Mouse (Mus musculus) liver, embryonic 14.5 days (tissue): ENCODE data around the gene Spred1. TPM values are rescaled to one million over a fixed set of nuclear protein-coding genes. Genes with fewer than 3 reads are reported as not detected.
A peak's percentile ranks its signal among the peaks of the same experiment; 100 is the strongest.

Experiments
- ATAC-seq: fragments of 200-750 bp; cut with Nextera tagmentation; 2 replicates; pipeline ENCODE4 v1.8.0; 2017; ENCODE audit warnings: moderate number of reproducible peaks, mild to moderate bottlenecking, moderate library complexity; ENCODE audit not compliant: insufficient read depth
- DNase-seq, 3 experiments: peaks; one replicate each; pipeline ENCODE4 v3.0.0-alpha.2; 2012 to 2013; ENCODE audit warnings: low read depth in 3 of 3, low spot score in 3 of 3
- H3K27ac ChIP-seq: fragments of 300-500 bp; sonication (generic); 2 replicates; pipeline ENCODE4 v1.5.1; 2014; ENCODE audit warnings: moderate library complexity, mild to moderate bottlenecking, control low read depth, inconsistent platforms
- H3K27me3 ChIP-seq: fragments of 300-500 bp; sonication (generic); 2 replicates; pipeline ENCODE4 v1.6.1; 2014; ENCODE audit warnings: mild to moderate bottlenecking, low read length, moderate library complexity; ENCODE audit not compliant: control insufficient read depth, insufficient read depth
- H3K36me3 ChIP-seq: fragments of 300-500 bp; sonication (generic); replicated peaks from 2 replicates; pipeline ENCODE4 v1.6.1; 2014; ENCODE audit warnings: low read depth; ENCODE audit not compliant: control insufficient read depth, insufficient read depth
- H3K4me1 ChIP-seq, 2 experiments: fragments of 200-500 bp in 1 of 2; fragments of 300-500 bp in 1 of 2; sonication (generic) in 1 of 2; replicated peaks; 2 replicates each; pipeline ENCODE4 v1.6.1; 2012 to 2014; ENCODE audit warnings: antibody characterized with exemption in 1 of 2, inconsistent platforms in 1 of 2, low read length in 1 of 2; ENCODE audit not compliant: control insufficient read depth in 2 of 2, insufficient read depth in 2 of 2
- H3K4me2 ChIP-seq: fragments of 300-500 bp; sonication (generic); 2 replicates; pipeline ENCODE4 v1.6.1; 2014; ENCODE audit warnings: low read depth, mild to moderate bottlenecking, control low read depth, moderate library complexity
- H3K4me3 ChIP-seq, 2 experiments: fragments of 200-500 bp in 1 of 2; fragments of 300-500 bp in 1 of 2; sonication (generic) in 1 of 2; 2 replicates each; pipeline ENCODE4 v1.5.1; 2012 to 2014; ENCODE audit warnings: low read depth in 2 of 2, low read length in 2 of 2, mild to moderate bottlenecking in 2 of 2, control low read depth in 1 of 2, inconsistent platforms in 1 of 2, moderate library complexity in 1 of 2; ENCODE audit not compliant: insufficient read depth in 1 of 2
- H3K9ac ChIP-seq: fragments of 300-500 bp; sonication (generic); replicated peaks from 2 replicates; pipeline ENCODE4 v1.6.1; 2014; ENCODE audit warnings: mild to moderate bottlenecking, control low read depth, moderate library complexity
- H3K9me3 ChIP-seq: fragments of 300-500 bp; sonication (generic); 2 replicates; pipeline ENCODE4 v1.6.1; 2016; ENCODE audit warnings: low read length, mixed read lengths; ENCODE audit not compliant: control insufficient read depth
- CTCF ChIP-seq: IDR thresholded peaks from 2 replicates; pipeline ENCODE4 v1.5.1; 2016; ENCODE audit warnings: antibody characterized with exemption, low read depth, control low read depth
- EP300 ChIP-seq: IDR thresholded peaks from 2 replicates; pipeline ENCODE4 v1.6.1; 2016; ENCODE audit warnings: antibody characterized with exemption, low read depth
- WGBS: fragments of 180-500 bp; shearing (Covaris S2); extraction: QIAGEN DNeasy Blood & Tissue Kit; methylation state at CpG from one replicate; pipeline ENCODE4 v1.1.7; 2014; ENCODE audit not compliant: insufficient replicate concordance; 5-methylcytosine and 5-hydroxymethylcytosine counted together
- polyA plus RNA-seq, 2 experiments: library from polyadenylated mRNA; depleted of rRNA in 1 of 2; stranded (reverse) in 1 of 2; unstranded in 1 of 2; fragments of >200 nt; fragmentation: Nextera tagmentation in 1 of 2; extraction: Ambion mirVana in 1 of 2; gene quantifications; 2 replicates each; pipeline versions ENCODE4 v1.2.1 to v1.2.3; 2012 to 2014

Gene Spred1
- polyA plus RNA-seq, 2 experiments = 2.4 to 2.7 TPM

DNA sequence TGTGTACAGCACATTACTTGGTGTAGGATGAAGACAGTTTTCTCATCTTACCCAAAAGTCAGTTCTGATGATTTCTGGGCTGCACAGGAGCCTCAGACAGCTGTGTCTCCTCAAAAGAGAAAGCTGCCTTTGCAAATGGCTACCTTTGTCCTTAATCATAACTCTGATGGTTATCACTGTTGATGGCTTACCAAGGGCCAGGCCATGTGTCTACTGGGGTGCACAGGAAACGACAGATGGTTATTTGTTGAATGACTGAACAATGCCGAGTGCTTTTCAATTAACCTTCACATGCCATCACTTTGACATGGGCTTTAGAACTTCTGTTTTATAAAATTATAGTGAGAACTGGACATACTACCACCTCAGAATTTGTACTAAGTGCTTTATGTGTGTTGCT is 2.7 kb upstream of the Spred1 start:
- ATAC-seq = no peak
- no peak overlapping the region for H3K27ac ChIP-seq
- H3K9ac ChIP-seq = no peak overlapping the region
- no peak for DNase-seq
- no peaks in the 10 kb centered on the region for H3K27me3 ChIP-seq
- TF ChIP-seq EP300 (no peak), CTCF (no peak)
- peaks cover 0 to 8% of the 10 kb centered on the region in 2 experiments; a peak in 3 of 4 replicates for H3K4me1 ChIP-seq
- H3K4me3 ChIP-seq = no peak overlapping the region
- no peak overlapping the region for H3K4me2 ChIP-seq
- H3K36me3 ChIP-seq = no peaks in the 10 kb centered on the region
- H3K9me3 ChIP-seq = no peaks in the 10 kb centered on the region
- 56% methylated on average over 2 of the region's 2 CpGs for WGBS

DNA sequence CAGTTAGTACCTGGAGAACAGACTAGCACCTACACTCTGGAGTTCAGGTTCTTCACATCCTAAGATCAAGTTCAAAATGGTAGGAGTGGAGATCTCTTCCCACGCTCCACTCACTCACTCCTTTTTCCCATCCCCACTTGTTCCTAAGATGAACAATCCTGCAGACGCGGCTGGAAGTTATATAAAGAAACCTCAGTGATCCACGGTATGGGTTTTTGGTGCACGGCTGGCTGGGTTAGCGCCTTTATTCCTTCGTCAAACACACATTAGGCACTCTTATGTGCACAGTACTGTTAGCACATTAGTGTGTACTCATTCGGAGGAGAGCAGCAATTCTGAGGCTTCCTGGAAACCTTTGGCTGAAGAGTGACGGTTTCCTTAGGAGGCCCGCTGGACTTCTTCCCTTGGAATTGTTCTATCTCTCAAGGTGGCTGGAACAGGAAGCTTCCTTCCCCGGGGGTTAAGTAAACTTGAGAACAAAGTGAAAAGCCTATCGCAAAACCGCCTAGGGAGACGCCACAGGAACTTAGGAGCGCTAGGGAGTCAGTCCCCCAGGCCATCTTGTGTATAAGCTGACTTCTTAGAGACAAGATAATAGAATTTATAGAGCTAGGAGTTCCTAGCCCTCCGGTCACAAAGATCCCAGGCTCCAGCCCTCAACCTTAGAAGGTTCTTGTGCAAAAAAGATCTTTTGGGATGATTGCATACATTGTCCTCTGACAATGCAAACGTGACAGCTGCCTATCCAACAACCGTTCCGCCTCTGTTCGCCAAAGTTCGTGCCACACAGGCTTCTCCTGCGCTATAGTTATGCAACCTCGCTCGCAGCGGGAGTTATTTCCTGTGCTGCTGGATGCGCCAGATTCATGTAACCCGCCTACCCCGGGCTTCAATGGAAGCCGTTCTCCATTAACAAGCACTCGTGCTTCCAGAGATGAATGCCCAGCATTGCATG is 1.6 kb upstream of the Spred1 start:
- 12% methylated on average over 30 of the region's 30 CpGs for WGBS
- H3K9ac ChIP-seq = no peak overlapping the region
- DNase-seq (peak in 1 of 3 experiments; percentile 24), ATAC-seq (peak; percentile 29)
- H3K27me3 ChIP-seq = no peaks in the 10 kb centered on the region
- TF ChIP-seq EP300 = no peak
- TF ChIP-seq CTCF = no peak
- H3K4me3 ChIP-seq = peak overlapping the region; percentile 81 to 90
- H3K9me3 ChIP-seq = no peaks in the 10 kb centered on the region
- H3K27ac ChIP-seq = no peak overlapping the region
- peaks cover 0 to 8% of the 10 kb centered on the region in 2 experiments; a peak in 3 of 4 replicates for H3K4me1 ChIP-seq
- peak overlapping the region; percentile 92 for H3K4me2 ChIP-seq
- no peaks in the 10 kb centered on the region for H3K36me3 ChIP-seq

DNA sequence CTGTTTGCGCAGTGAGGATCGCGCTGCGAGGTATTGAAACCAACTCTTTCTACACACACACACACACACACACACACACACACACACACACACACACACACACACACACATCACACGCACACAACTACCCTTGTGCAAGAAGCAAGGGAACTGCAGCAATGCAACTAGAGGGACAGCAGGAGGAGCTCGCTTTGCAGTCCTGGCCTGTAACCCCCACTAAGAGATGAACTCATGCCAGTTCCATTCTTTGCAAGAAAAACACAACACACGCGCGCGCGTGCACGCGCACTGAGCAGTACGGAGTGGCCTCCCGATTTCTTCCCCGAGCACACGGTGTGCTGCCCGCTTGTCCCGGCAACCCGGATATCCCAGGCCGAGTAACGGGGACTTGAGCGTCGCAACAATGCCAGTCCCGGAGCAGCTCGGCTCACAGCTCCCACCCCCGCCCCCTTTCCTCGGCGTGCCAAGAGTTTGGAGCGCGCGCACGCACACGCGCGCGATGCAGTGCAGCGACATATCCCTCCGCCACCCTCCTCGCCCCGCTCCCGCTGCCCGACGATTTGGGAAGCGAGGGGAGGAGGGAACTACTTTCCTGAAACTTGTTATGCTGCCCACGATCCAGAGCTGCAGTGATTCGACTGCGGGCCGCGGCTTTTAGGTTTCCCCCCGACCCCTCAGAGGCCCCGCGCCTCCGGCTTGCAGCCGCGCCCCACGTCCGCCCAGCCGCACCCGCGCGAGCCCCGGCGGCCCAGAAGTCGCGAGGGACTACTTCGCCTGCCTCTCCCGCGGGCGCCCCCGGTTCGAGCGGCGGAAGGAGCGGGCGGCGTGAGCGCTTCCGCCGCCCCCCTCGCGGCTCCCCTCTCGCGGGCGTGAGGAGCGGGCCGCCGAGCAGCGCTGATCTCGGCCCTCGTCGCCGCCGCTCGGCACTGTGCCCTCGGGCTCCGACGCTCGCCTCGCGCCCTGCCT is 645 bp upstream of the Spred1 start:
- Histone ChIP-seq H3K4me3 (peak overlapping the region; percentile 81 to 90), H3K27ac (peak overlapping the region; percentile 60; the same call in 1 of the 2 replicates), H3K36me3 (no peaks in the 10 kb centered on the region), H3K27me3 (no peaks in the 10 kb centered on the region), H3K9me3 (no peaks in the 10 kb centered on the region), H3K4me2 (peak overlapping the region; percentile 92), H3K9ac (peak overlapping the region; percentile 77), H3K4me1 (peaks cover 0 to 8% of the 10 kb centered on the region in 2 experiments; a peak in 3 of 4 replicates)
- WGBS = under 1% methylated on average over 91 of the region's 101 CpGs
- TF ChIP-seq EP300 (no peak), CTCF (peak; percentile 59)
- DNase-seq = peak; percentile 70 to 73 (median 72)
- peak; percentile 70 for ATAC-seq

DNA sequence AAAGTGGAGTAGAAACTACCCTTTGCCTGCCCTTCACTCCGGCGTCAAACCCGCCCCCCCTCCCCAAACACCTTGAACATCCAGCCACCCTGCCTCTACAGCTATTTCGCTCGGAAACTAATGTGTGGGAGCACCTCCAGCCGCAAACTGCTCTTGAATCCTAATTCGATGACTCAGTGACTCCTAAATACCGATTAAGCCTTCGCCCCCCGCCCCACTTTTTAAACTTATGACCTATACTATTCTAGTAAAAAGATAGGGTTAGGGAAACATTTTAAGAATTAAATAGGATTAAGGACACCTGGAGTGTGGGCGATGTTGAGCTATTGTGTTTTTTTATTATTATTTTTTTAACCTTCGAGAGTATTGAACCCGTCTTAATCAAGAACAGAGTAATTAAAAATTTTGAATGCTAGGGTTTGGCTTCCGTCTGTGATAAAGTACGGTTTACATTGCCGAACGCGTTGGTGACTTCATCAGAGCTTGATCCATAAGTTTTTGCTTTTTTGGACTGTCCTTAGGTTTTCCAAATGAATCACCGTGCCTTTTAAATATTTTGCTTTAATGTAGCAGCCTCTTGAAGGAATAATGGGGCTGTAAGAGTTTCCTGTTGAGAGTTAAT is 921 bp downstream of the Spred1 start:
- Histone ChIP-seq H3K36me3 (no peaks in the 10 kb centered on the region), H3K27ac (no peak overlapping the region), H3K9me3 (no peaks in the 10 kb centered on the region), H3K9ac (peak overlapping the region; percentile 77), H3K4me2 (peak overlapping the region; percentile 92), H3K4me1 (peaks cover 0 to 9% of the 10 kb centered on the region in 2 experiments; a peak in 3 of 4 replicates), H3K4me3 (peak overlapping the region; percentile 81 to 90), H3K27me3 (no peaks in the 10 kb centered on the region)
- under 1% methylated on average over 19 of the region's 19 CpGs for WGBS
- no peak for ATAC-seq
- peak in 1 of 3 experiments; percentile 17 for DNase-seq
- TF ChIP-seq EP300 (no peak), CTCF (no peak)
